Mouse (Mus musculus) heart, adult 2 months (tissue): ENCODE measurements around the gene Emilin1. TPM values are rescaled to one million over a fixed set of nuclear protein-coding genes. Genes with fewer than 3 reads are reported as not detected.

Source experiments
- DNase-seq, 2 experiments: peaks; one replicate each; pipeline ENCODE4 v3.0.0; 2021
- H3K27ac ChIP-seq: fragments of 200-600 bp; 2 replicates; pipeline ENCODE4 v1.8.1; 2022
- H3K27me3 ChIP-seq: fragments of 200-500 bp; 2 replicates; pipeline ENCODE4 v1.6.1; 2012; ENCODE audit warnings: mild to moderate bottlenecking, low read length, inconsistent platforms, mixed read lengths; ENCODE audit not compliant: control insufficient read depth, insufficient read depth
- H3K36me3 ChIP-seq: fragments of 200-500 bp; 2 replicates; pipeline ENCODE4 v1.6.1; 2012; ENCODE audit warnings: low read length, inconsistent platforms; ENCODE audit not compliant: control insufficient read depth, insufficient read depth
- H3K4me1 ChIP-seq: fragments of 200-500 bp; 2 replicates; pipeline ENCODE4 v1.6.1; 2011; ENCODE audit warnings: low read length; ENCODE audit not compliant: control insufficient read depth, insufficient read depth
- H3K4me3 ChIP-seq: fragments of 200-600 bp; 2 replicates; pipeline ENCODE4 v1.8.1; 2022
- H3K79me2 ChIP-seq: fragments of 200-500 bp; replicated peaks from 2 replicates; pipeline ENCODE4 v1.6.1; 2012; ENCODE audit warnings: mild to moderate bottlenecking, inconsistent platforms, low read length, moderate library complexity, mixed read lengths; ENCODE audit not compliant: control insufficient read depth, insufficient read depth
- H3K9ac ChIP-seq: fragments of 200-500 bp; 2 replicates; pipeline ENCODE4 v1.6.1; 2012; ENCODE audit warnings: low read depth, mild to moderate bottlenecking, control low read depth, inconsistent platforms, low read length, mixed read lengths
- CTCF ChIP-seq: fragments of 200-600 bp; IDR thresholded peaks from 2 replicates; pipeline ENCODE4 v1.8.1; 2022; ENCODE audit warnings: antibody characterized with exemption, mild to moderate bottlenecking, moderate library complexity
- EP300 ChIP-seq: fragments of 200-500 bp; IDR thresholded peaks from 2 replicates; pipeline ENCODE4 v1.6.1; 2011; ENCODE audit warnings: low read depth, low read length, control low read depth; ENCODE audit not compliant: insufficient read depth
- POLR2A ChIP-seq: fragments of 200-500 bp; IDR thresholded peaks from 2 replicates; pipeline ENCODE4 v1.6.1; 2011; ENCODE audit warnings: mild to moderate bottlenecking, low read depth, low read length, control low read depth; ENCODE audit not compliant: insufficient read depth
- WGBS: fragments of 180-500 bp; shearing (Covaris S2); methylation state at CpG from one replicate; pipeline ENCODE4 v1.1.7; 2018; 5-methylcytosine and 5-hydroxymethylcytosine counted together
- intact Hi-C: fragments of 180-260 bp; cut with DNase I; formaldehyde crosslinking; loops from one replicate; pipeline ENCODE4 v1.15.1; 2025
- long read RNA-seq: library from polyadenylated mRNA; stranded (forward); transcript quantifications from one replicate; pipeline ENCODE4 v2.0.0, GENCODE M21; 2021
- polyA plus RNA-seq: library from polyadenylated mRNA; depleted of rRNA; stranded (reverse); fragments of >200 nt; gene quantifications from 2 replicates; pipeline ENCODE4 v1.2.3, GENCODE M21; 2012; rRNA removed
- total RNA-seq, 2 experiments: library from RNA; stranded (reverse); gene quantifications; 2 replicates each; pipeline ENCODE4 v1.2.3; 2021

Emilin1 gene
- total RNA-seq (10 to 100 TPM; 21.2 to 21.3 TPM), polyA plus RNA-seq (30.6 and 31.3 TPM in 2 replicates)
- long read RNA-seq, transcript Emilin1-201 (8 exons, 3,852 nt): major isoform, 16 of 25 reads
- long read RNA-seq, partial matches to known transcripts: 8 of 25 reads
- long read RNA-seq, other reads (novel, unspliced or antisense): 1 of 25 reads

DNA sequence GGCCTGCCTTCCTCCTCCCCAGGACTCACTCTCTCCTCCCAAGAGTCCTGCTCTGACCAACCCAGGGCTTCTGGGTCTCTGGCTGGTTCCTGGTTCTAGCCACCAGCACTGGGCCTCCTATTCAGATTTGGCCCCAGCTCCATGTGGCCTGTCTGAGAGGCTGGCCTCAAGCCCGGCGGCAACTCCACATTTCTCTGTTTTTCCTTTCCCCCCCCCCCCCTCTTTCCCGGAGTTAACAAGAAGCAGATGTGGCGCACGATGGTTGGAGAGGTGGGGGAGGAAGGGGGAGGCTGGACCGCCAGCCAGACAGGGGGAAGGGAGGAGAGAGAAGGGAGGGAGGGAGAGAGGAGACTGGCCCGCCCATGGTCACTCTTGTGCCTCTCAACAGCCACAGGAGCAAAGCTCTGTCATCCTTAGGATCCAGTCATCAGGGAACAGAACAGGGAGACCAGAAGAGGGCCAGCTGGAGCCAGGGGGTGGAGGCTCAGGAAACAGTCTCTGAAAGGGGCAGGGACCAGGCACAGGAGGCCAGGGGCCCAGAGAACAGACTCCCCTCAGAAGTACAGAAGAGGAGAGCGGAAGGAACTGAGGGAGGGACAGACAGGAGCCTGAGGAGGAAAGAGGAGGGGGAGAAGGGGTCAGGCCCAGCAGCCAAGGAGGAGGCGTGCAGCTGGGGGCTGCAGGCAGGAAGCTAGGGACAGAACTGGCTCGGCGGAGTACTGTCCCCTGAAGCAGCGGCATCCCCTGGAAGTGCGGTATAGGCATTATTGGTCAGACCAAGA, at the start of gene Emilin1:
Gene Emilin1, plus strand, starts transcription at position 343 of the 782 bp plus-strand sequence.
- H3K36me3 ChIP-seq: no peaks in the 10 kb centered on the region
- peak; percentile 70 for TF ChIP-seq POLR2A
- TF ChIP-seq CTCF: no peak
- 0 out of 2 replicates have a peak, but pooled peaks have one; percentile 6 for TF ChIP-seq EP300
- peaks cover 31% of the 10 kb centered on the region for H3K4me1 ChIP-seq
- 22% methylated on average over 10 of the region's 13 CpGs for WGBS
- H3K27me3 ChIP-seq: no peaks in the 10 kb centered on the region
- peak within 1 kb of the TSS; percentile 54 for H3K4me3 ChIP-seq
- peak within 1 kb of the TSS; percentile 70 for H3K9ac ChIP-seq
- intact Hi-C loops: no loop called here
- peak within 1 kb of the TSS; percentile 89 for H3K27ac ChIP-seq
- H3K79me2 ChIP-seq: no peaks in the 10 kb centered on the region
- peak; percentile 76 to 84 for DNase-seq

DNA sequence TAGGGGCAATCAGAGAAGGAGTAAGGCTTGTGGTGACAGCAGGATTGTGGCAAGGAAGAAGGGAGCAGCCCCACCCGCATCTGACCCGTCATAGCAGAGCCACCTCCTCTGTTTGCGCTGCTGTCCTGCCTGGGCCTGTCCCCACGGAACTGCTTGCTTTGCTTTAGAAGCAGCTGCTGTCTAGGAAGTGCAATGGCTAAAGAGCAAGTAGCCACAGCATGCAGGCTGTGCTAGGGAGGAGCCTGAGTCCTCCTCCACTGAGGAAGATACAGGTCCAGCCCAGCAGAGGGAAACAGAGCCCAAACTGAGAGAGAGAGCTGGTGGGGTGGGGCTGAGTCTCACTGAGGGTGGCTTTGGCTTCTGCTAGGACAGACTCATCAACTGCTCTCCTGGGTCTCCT, 49.4 kb upstream of the Emilin1 start:
- no peaks in the 10 kb centered on the region for H3K79me2 ChIP-seq
- H3K9ac ChIP-seq: no peak overlapping the region
- H3K27me3 ChIP-seq: no peaks in the 10 kb centered on the region
- TF ChIP-seq EP300: no peak
- TF ChIP-seq CTCF: peak; percentile 24
- H3K27ac ChIP-seq: no peak overlapping the region
- peak in 1 of 2 experiments; percentile 46 for DNase-seq
- 52% methylated on average over 4 of the region's 4 CpGs for WGBS
- H3K36me3 ChIP-seq: no peaks in the 10 kb centered on the region
- H3K4me3 ChIP-seq: no peak overlapping the region
- H3K4me1 ChIP-seq: peaks cover under 1% of the 10 kb centered on the region
- intact Hi-C loops: no loop called here

DNA sequence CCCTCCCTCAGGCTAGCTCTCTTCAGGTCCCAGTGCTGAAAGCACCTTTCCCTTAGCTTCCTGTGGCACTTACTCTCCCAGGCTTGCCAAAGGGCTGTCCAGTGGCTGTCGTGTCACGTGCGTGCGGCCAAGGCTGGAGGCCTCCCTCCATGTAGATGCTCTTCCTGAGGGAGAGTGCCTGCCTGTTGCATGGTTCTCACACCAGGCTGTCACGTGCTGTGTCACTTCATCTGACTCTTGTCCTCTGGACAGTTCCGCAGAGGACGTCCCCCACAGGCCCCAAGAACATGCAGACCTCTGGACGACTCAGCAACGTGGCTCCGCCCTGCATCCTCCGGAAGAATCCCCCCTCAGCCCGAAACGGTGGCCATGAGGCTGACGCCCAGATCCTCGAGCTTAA, 48.9 kb upstream of the Emilin1 start:
- no peak overlapping the region for H3K9ac ChIP-seq
- H3K27me3 ChIP-seq: no peaks in the 10 kb centered on the region
- peak in 1 of 2 experiments; percentile 18 for DNase-seq
- WGBS: 51% methylated on average over 15 of the region's 15 CpGs
- no peak overlapping the region for H3K4me3 ChIP-seq
- no peaks in the 10 kb centered on the region for H3K36me3 ChIP-seq
- no peak overlapping the region for H3K27ac ChIP-seq
- TF ChIP-seq EP300 (no peak), POLR2A (no peak), CTCF (no peak)
- peaks cover 3% of the 10 kb centered on the region for H3K4me1 ChIP-seq
- no peaks in the 10 kb centered on the region for H3K79me2 ChIP-seq
- intact Hi-C loops: no loop called here

- no peak for DNase-seq
- peaks cover 4% of the 10 kb centered on the region; the same call in 1 of the 2 replicates for H3K36me3 ChIP-seq
- no peaks in the 10 kb centered on the region for H3K27me3 ChIP-seq
- H3K4me1 ChIP-seq: peaks cover 3% of the 10 kb centered on the region
- H3K79me2 ChIP-seq: no peaks in the 10 kb centered on the region
- intact Hi-C loops: loop anchor here (2.0 to 5.0 kb wide), 2 partner anchors 50 to 60 kb away; no protein-coding TSS in a partner anchor
- TF ChIP-seq EP300: no peak
- no peak for TF ChIP-seq POLR2A
- TF ChIP-seq CTCF: no peak
- no peak overlapping the region for H3K4me3 ChIP-seq
- no peak overlapping the region for H3K9ac ChIP-seq
- H3K27ac ChIP-seq: no peak overlapping the region
- 82% methylated on average over 3 of the region's 3 CpGs for WGBS
Measured at GRCm38 (mm10) chr5:30866871-30867270, 46.3 kb upstream of the Emilin1 start.

- intact Hi-C loops: loop anchor here (2.0 to 5.0 kb wide), 4 partner anchors 39 to 60 kb away; partner anchors contain the start of gene Ost4
- H3K79me2 ChIP-seq: no peaks in the 10 kb centered on the region
- no peaks in the 10 kb centered on the region for H3K27me3 ChIP-seq
- WGBS: 96% methylated on average over 3 of the region's 3 CpGs
- DNase-seq: no peak
- H3K4me3 ChIP-seq: no peak within 1 kb of the TSS
- peaks cover 3% of the 10 kb centered on the region for H3K4me1 ChIP-seq
- no peak within 1 kb of the TSS for H3K9ac ChIP-seq
- TF ChIP-seq EP300 (no peak), POLR2A (no peak), CTCF (no peak)
- H3K36me3 ChIP-seq: peaks cover 4% of the 10 kb centered on the region; the same call in 1 of the 2 replicates
- peak within 1 kb of the TSS; percentile 91 for H3K27ac ChIP-seq
Measured at GRCm38 (mm10) chr5:30867712-30868111, 45.5 kb upstream of the Emilin1 start, which contains the start of gene Tmem214. Gene Tmem214, plus strand, starts transcription at chr5:30868012.

- Histone ChIP-seq H3K79me2 (no peaks in the 10 kb centered on the region), H3K36me3 (peaks cover 4% of the 10 kb centered on the region; the same call in 1 of the 2 replicates), H3K4me3 (peak overlapping the region; percentile 73), H3K9ac (peak overlapping the region; percentile 46), H3K27me3 (no peaks in the 10 kb centered on the region), H3K4me1 (peaks cover 3% of the 10 kb centered on the region), H3K27ac (peak overlapping the region; percentile 91)
- 14% methylated on average over 9 of the region's 9 CpGs for WGBS
- intact Hi-C loops: loop anchor here (1.0 to 5.0 kb wide), 4 partner anchors 19 to 62 kb away; partner anchors contain the start of genes Agbl5 and Ost4
- TF ChIP-seq CTCF (no peak), POLR2A (no peak), EP300 (no peak)
- no peak for DNase-seq
Measured at GRCm38 (mm10) chr5:30868981-30869380, 44.2 kb upstream of the Emilin1 start.
